Mouse (Mus musculus) stomach, embryonic 16.5 days (tissue): Measurements from ENCODE around the gene Tceal1. TPM values are rescaled to one million over a fixed set of nuclear protein-coding genes. Genes with fewer than 3 reads are reported as not detected.
"Not testable (repeated sequence)": the region's sequence is repeated elsewhere in the genome, so short reads cannot be mapped to it uniquely, and the experiment has no call there.

ENCODE experiments used
- ATAC-seq: fragments of 200-750 bp; cut with Nextera tagmentation; 2 replicates; pipeline ENCODE4 v1.8.0; 2017; ENCODE audit warnings: moderate number of reproducible peaks, moderate TSS enrichment; ENCODE audit not compliant: insufficient read depth, low FRiP score
- H3K27ac ChIP-seq: fragments of 300-500 bp; sonication (generic); 2 replicates; pipeline ENCODE4 v1.5.1; 2014; ENCODE audit warnings: low read length
- H3K27me3 ChIP-seq: fragments of 300-500 bp; sonication (generic); 2 replicates; pipeline ENCODE4 v1.6.1; 2014; ENCODE audit warnings: low read length, control low read depth, mixed read lengths; ENCODE audit not compliant: control insufficient read depth, insufficient read depth
- H3K36me3 ChIP-seq: fragments of 300-500 bp; sonication (generic); 2 replicates; pipeline ENCODE4 v1.6.1; 2014; ENCODE audit warnings: low read length; ENCODE audit not compliant: control insufficient read depth, insufficient read depth
- H3K4me1 ChIP-seq: fragments of 300-500 bp; sonication (generic); 2 replicates; pipeline ENCODE4 v1.6.1; 2014; ENCODE audit warnings: low read length, control low read depth, mixed read lengths; ENCODE audit not compliant: control insufficient read depth, insufficient read depth
- H3K4me2 ChIP-seq: fragments of 300-500 bp; sonication (generic); 2 replicates; pipeline ENCODE4 v1.6.1; 2014; ENCODE audit warnings: low read depth, low read length, mixed read lengths
- H3K4me3 ChIP-seq: fragments of 300-500 bp; sonication (generic); replicated peaks from 2 replicates; pipeline ENCODE4 v1.5.1; 2014; ENCODE audit warnings: mild to moderate bottlenecking, low read length
- H3K9ac ChIP-seq: fragments of 300-500 bp; sonication (generic); 2 replicates; pipeline ENCODE4 v1.6.1; 2014; ENCODE audit warnings: low read length
- H3K9me3 ChIP-seq: fragments of 300-500 bp; sonication (generic); replicated peaks from 2 replicates; pipeline ENCODE4 v1.6.1; 2016; ENCODE audit warnings: low read length, control low read depth; ENCODE audit not compliant: control insufficient read depth
- WGBS: fragments of 180-500 bp; shearing (Covaris S2); extraction: QIAGEN DNeasy Blood & Tissue Kit; methylation state at CpG from one replicate; pipeline ENCODE4 v1.1.7; 2014; 5-methylcytosine and 5-hydroxymethylcytosine counted together
- polyA plus RNA-seq: library from polyadenylated mRNA; unstranded; fragments of >200 nt; fragmentation: Nextera tagmentation; extraction: Ambion mirVana; gene quantifications from 2 replicates; pipeline ENCODE4 v1.2.1, GENCODE M21; 2015

Tceal1 gene
- 9.1 and 10.4 TPM in 2 replicates for polyA plus RNA-seq

DNA sequence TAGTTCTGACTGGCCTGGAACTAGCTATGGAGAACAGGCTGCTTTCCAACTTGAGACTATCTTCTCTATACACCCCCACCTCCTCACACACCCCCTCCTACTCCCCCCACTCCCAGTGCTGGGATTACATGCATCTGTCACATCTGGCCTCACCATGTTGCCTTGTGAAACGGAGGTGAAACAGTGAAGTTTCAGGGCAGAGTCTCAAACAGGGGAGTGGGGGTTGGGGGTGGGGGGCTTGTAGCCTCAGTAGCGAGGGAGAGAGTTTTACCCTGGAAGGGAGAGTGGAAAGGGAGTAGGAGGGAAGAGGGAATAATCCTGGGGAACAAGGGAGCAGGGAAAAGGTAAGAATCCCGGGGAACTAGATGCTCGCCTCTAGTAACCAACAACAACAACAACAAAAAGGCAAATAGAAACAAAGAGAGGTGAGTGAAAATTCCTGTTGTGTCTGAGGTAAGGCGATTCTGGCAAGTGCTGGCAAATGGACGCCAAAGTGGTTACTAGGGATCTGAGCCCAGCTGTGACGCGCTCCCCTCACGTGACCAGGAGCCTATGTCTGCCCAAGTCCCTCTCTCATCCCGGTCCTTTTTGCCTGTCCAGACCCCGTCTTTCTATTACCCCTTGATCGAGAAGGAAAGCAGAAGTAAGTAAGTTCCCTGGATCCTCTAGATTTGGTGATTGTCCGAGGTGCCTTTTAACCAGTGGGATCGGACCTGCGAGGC, at the start of gene Tceal1:
Tceal1 (plus strand) TSS at position 537 of the 722 bp plus-strand sequence.
- Histone ChIP-seq H3K4me1 (no peaks in the 10 kb centered on the region), H3K27ac (peak within 1 kb of the TSS; percentile 75), H3K36me3 (no peaks in the 10 kb centered on the region), H3K4me3 (peak within 1 kb of the TSS; percentile 56), H3K27me3 (no peaks in the 10 kb centered on the region), H3K9ac (peak within 1 kb of the TSS; percentile 64), H3K9me3 (no peaks in the 10 kb centered on the region), H3K4me2 (peak within 1 kb of the TSS; percentile 54)
- ATAC-seq, result peak; percentile 84
- 19% methylated on average over 15 of the region's 15 CpGs for WGBS

DNA sequence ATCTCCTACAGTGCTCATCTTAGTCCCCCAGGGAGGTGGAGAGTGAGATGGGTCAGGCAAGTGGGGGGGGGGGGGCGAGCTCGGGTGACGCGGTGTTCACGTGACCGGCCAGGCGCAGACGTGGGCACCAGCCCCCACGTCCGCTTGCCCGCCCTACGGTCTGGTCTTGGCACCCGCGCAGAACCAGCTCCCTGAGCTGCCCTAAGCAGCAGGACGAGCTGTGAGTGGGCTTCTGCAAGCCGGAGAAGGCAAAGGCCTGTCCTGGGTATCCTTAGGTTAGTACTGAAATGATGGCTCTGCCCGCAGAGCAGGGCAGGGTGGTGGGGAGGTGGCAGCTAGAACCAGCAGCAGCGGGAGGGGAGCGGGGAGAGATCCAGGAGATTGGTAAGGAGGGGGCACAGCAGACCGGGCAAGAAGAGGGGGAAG, 41.5 kb upstream of the Tceal1 start:
- peak; percentile 33; the same call in 1 of the 2 replicates for ATAC-seq

DNA sequence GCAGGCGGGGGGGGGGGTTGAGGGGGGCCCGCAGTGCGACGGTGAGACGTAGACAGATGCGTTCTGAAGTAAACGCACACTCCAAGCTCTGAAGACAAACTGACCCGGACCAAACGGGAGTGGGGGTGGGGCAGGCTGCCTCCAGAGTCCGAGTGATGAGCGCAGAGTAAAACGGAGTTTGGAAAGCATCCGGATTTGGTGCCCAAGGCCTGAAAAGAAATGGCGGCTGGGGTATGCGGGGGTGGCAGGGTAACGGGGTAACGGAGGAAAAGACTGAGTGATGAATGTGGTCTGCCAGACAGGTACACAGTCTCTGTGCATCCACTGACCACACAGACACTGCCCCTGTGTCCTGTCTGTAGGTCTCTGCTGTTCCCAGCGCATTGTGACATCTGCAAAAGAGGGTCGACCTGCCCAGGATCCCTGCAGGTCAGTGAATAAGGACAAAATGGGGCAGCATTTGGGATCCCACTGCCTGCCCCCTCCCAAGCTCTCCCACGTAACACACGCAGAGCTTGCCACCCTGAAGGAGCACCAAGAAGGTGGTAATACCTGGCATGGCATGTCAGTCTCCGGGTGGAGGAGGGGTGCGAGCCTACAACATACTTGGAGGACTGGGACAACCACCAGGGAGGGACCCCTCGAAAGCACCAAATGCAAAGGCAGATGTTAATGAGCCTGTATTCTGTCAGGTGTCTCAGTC, 40.9 kb upstream of the Tceal1 start:
- WGBS, result 12% methylated on average over 24 of the region's 24 CpGs
- H3K27ac ChIP-seq, H3K36me3 ChIP-seq, H3K9me3 ChIP-seq, ATAC-seq, H3K4me1 ChIP-seq, H3K27me3 ChIP-seq: not testable (repeated sequence)
- H3K4me2 ChIP-seq, result peak overlapping the region; percentile 57
- H3K9ac ChIP-seq, result peak overlapping the region; percentile 54; the same call in 1 of the 2 replicates
- H3K4me3 ChIP-seq, result peak overlapping the region; percentile 42

More for the DNA sequence above, 41.5 kb upstream of the Tceal1 start:
- Histone ChIP-seq H3K9me3 (no peaks in the 10 kb centered on the region), H3K4me3 (peak overlapping the region; percentile 42), H3K4me2 (peak overlapping the region; percentile 57), H3K36me3 (no peaks in the 10 kb centered on the region), H3K4me1 (no peaks in the 10 kb centered on the region), H3K27ac (no peak overlapping the region), H3K27me3 (no peaks in the 10 kb centered on the region), H3K9ac (peak overlapping the region; percentile 54)
- WGBS, result 18% methylated on average over 19 of the region's 20 CpGs

DNA sequence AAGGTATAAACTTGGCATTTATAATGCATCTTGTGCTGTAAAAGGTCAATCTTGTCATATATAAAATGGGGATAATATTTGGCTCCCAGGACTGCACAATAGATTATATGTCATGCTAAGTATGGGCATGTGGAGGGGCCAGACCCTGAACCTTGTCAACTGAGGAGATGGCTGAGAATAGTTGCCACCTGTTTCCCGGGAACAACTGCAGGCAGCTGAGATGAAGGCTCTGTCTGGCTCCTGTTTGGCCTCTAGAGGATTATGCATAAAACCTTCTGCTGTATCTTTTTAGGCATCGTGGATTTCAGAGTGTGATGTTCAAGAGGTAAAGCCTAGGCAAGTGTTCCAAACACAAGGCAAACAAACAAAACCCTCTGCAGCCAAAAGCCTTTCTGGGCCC, 39.0 kb upstream of the Tceal1 start:
- WGBS, result 53% methylated on average over 2 of the region's 2 CpGs
- no peak for ATAC-seq

GRCm38 (mm10) chrX:136680989-136681388, 26.8 kb upstream of the Tceal1 start:
- Histone ChIP-seq H3K4me1 (no peaks in the 10 kb centered on the region), H3K4me2 (no peak overlapping the region), H3K4me3 (no peak overlapping the region), H3K9me3 (no peaks in the 10 kb centered on the region), H3K36me3 (no peaks in the 10 kb centered on the region), H3K27ac (no peak overlapping the region), H3K27me3 (no peaks in the 10 kb centered on the region), H3K9ac (no peak overlapping the region)
- 57% methylated on average over 3 of the region's 3 CpGs for WGBS
- ATAC-seq, result no peak

More for the DNA sequence above, 39.0 kb upstream of the Tceal1 start:
- no peaks in the 10 kb centered on the region for H3K9me3 ChIP-seq
- H3K36me3 ChIP-seq, result no peaks in the 10 kb centered on the region
- no peak overlapping the region for H3K27ac ChIP-seq
- H3K4me2 ChIP-seq, result no peak overlapping the region
- no peak overlapping the region for H3K9ac ChIP-seq
- no peaks in the 10 kb centered on the region for H3K27me3 ChIP-seq
- H3K4me1 ChIP-seq, result no peaks in the 10 kb centered on the region
- H3K4me3 ChIP-seq, result no peak overlapping the region

- H3K36me3 ChIP-seq, H3K27me3 ChIP-seq, H3K9ac ChIP-seq, ATAC-seq, H3K27ac ChIP-seq, H3K4me3 ChIP-seq, H3K9me3 ChIP-seq, H3K4me2 ChIP-seq, H3K4me1 ChIP-seq: not testable (repeated sequence)
- WGBS, result 43% methylated on average over 3 of the region's 3 CpGs
These were observed 16.0 kb upstream of the Tceal1 start for GRCm38 (mm10) chrX:136691606-136692293.

GRCm38 (mm10) chrX:136692294-136692675, 15.5 kb upstream of the Tceal1 start:
- ATAC-seq, result no peak
- H3K27ac ChIP-seq, result no peak overlapping the region
- WGBS, result 74% methylated on average over 4 of the region's 4 CpGs
- H3K4me3 ChIP-seq, result no peak overlapping the region
- no peaks in the 10 kb centered on the region for H3K9me3 ChIP-seq
- H3K36me3 ChIP-seq, result no peaks in the 10 kb centered on the region
- H3K4me2 ChIP-seq, result no peak overlapping the region
- no peak overlapping the region for H3K9ac ChIP-seq
- H3K4me1 ChIP-seq, result no peaks in the 10 kb centered on the region
- no peaks in the 10 kb centered on the region for H3K27me3 ChIP-seq

GRCm38 (mm10) chrX:136693196-136693595, 14.6 kb upstream of the Tceal1 start:
- Histone ChIP-seq H3K9me3 (no peaks in the 10 kb centered on the region), H3K27me3 (no peaks in the 10 kb centered on the region), H3K4me3 (no peak overlapping the region), H3K4me2 (no peak overlapping the region), H3K27ac (no peak overlapping the region), H3K36me3 (no peaks in the 10 kb centered on the region), H3K9ac (no peak overlapping the region), H3K4me1 (no peaks in the 10 kb centered on the region)
- WGBS, result 82% methylated on average over 5 of the region's 5 CpGs
- no peak for ATAC-seq
